Mouse (Mus musculus): ENCODE measurements at regions not wholly inside any gene's neighbourhood (a gene's known extent, or its start where the extent isn't known, plus 50 kb on each side); places are given as distances from the start of the nearest gene placed in this dataset.

DNA sequence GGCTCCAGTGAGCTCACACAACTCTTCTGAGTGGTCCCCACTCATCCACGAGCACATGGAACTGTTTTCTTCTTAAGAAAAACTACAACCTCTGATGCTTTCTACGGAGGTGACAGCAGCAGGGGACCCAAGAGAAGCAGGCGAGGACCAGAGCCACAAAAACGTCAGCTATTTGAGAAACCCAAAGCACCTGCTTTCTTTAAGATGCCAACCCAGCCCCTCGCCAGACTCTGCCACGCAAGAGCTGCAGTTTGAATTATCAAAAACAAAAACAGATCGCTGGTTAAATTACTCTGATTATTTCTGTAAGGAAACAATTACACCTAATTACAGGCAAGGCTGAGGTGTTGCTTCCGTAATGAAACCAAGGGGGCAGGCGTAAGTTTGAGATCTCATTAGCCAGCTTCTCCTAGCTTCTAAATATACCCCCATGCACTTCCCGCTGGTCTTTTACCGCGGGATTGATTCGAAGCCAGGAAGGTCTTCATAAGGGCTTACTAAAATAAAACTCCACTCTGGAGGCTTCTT is 614.1 kb downstream of the Pdcd6ip start:
- no peak for DNase-seq (ENCODE audit: low spot score in 2 of 2)

DNA sequence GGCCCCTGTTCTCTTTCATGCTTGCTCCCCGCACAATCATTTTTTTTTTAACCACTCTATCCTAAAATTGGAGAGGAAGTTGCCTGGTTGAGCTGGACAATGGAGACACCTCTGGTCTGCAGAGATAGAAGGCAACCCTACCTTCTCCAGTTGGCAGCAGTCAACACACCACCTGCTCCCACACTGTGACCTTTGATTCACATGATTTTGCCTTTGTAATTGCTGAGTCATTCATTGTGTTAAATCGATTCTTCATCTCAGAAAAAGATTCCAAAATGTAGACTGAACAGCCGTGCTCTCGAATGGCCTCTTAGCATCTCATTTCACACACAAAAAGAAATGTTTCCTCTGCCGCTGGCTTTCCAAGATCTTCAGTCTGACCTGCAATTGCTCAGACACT is 616.2 kb downstream of the Pdcd6ip start:
- DNase-seq (ENCODE audit: low spot score in 2 of 2): no peak

DNA sequence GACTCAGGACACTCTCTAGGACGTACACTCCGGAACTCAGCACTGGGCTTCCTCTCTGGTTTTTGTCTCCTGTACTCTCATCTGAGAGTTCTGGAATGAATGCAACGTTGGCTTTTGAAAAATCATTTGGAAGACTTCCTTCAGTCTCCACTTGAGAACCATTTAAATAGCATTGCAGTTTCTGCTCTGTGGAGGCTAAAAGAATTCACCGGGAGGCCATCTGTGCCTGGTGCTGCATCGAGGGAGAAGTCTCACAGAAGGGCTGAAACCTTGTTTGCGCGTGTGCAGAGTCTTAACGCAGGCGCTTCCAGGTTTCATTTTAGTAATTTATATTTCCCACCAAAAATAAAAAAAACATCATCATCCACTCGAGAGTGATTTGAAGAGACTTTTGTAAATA is 620.3 kb downstream of the Pdcd6ip start:
- DNase-seq (ENCODE audit: low spot score in 2 of 2): no peak

DNA sequence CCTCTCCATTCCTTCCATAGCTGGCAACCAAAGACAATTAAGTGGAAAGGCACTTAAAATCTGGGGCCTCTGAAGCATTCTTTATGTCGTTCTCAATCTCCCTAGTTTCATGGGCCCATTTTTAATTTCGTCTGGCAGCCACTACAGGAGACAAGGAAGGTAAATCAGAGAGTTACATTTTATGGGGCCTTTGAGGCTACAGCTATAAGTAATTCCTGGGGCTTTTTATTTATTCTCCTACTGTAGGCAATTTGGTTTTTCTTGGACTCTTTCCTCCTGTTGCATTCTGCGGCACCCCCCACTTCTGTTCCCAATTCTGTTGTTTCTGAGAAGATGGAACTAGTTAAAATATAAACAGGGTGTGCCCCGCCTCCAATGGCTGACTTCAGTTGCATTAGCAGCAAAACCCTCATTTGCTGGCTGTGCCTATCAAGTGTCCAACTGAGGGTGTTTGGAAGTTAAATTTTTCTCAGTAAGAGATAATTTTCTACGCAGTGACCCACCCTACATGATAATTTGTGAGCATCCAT is 622.7 kb downstream of the Pdcd6ip start:
- no peak for DNase-seq (ENCODE audit: low spot score in 2 of 2)

DNA sequence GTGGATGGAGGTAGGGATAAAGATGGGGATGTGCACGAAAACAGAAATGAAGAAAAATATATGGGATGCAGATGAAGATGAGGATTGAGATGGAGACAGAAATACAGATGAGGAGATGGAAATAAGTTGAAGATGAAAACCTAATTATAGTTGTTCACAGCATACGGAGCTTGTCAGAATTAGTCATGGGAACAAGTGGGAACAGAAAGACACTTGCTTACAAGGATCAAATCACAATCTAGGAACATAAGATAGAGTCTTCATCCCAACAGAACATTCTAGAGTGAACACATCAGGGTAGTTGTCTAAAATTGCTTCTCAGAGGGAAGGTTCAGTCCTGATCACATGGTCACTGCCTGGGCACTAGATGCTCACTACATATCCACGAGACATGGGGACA is 633.2 kb downstream of the Pdcd6ip start:
- DNase-seq (ENCODE audit: low spot score in 2 of 2): no peak

DNA sequence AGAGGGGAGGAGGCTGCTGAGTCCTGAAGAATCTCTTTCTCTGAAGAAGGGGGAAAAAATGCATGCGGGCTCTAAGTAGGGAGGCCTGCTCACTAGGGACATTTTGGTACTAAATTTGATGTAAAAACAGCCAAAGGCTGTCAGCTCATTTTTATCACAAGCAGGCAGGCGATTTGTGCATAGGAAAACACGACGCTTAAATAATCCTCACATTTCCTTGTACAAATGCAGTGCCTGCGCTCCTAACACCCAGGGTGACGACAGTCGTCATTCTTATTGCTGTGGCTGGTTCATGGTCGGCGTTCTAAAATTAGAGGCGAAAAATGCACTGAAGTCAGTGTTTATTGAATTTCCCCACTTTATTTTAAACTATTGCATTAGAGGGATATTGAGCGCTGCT is 650.6 kb downstream of the Pdcd6ip start:
- DNase-seq (ENCODE audit: low spot score in 2 of 2): no peak

DNA sequence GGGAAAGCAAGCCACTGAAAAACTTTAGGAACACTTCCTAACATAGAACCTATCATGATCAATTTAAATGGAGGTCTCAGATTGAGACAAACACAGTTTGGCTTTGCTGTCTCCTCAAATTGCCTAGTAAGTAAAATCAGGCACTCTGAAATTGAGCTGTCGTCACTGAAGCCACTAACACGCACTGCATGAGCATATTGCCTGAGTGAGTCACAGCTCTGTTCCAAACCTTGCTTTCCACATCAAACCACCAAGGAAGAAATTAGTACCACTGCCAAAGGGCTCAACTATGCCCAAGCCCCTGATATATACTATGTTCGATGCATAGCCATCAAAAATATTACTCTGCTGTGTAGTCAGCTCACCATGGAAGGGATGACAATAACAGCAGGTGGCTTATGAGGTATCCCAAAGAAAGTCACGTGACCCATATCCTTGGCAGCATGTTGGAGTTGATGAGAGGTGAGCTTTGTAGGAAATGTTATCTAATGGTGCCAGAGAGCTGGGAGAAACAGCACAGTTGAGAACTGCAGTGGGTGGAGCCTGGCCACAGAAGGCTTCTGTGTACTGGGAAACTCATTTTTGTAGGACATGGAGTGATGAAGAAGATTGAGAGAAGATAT is 663.4 kb downstream of the Pdcd6ip start:
- DNase-seq (ENCODE audit: low spot score in 2 of 2): no peak

DNA sequence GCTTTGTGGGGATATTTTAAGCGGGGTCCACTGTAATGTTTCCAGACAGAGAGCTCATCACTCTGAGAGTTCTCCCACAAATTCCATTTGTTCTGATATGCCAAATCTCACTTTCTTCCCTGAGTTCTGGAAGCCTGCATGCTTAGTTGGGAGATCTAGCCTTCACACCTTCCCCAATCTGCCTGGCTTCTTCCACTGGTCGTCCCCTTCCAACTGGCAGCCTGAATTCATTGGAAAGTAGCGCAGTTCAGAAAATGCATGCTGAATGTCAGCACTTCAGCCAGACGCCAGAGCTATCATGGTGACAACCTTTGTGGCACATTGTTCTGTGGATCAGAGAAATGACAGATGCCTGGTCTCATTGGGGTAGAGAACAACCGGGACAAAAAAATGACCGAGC is 667.2 kb downstream of the Pdcd6ip start:
- DNase-seq (ENCODE audit: low spot score in 2 of 2): no peak

DNA sequence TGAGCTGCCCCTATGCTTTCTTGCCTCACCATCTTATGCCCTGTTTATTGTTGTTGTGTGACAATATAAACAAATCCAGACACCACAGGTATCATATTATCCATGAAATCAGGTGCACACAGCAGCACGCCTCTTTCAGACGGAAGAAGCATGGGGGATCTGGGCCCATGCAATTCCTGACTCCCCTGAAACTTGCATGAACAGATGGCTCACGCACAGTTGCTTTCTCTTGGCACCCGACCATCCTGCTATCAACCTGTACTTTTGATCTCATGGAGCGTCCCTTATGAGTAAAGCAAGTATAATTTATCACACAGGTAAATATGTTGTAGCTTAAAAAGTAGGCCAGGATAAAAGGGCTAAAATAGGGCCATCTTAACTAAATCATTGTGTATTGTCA is 674.1 kb downstream of the Pdcd6ip start:
- DNase-seq (ENCODE audit: low spot score in 2 of 2): no peak

DNA sequence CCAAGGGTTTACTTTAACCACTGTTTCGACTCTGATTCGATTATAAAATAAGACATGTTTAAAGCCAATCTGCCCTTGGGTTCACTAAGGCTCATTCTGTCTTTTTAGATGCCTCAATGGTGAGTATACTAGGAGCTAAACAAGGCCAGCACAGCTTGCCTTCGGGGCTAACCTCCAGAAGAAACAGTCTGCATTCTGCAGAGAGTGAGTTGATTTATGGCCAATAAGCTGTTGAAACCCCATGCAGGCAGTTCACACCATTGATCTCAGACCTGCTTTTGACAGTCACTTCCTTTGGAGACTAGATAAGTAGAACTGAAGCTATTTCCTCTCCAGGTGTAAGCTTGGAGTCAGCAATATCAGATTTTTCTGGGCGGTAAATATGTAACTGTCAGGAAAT is 679.0 kb downstream of the Pdcd6ip start:
- DNase-seq (ENCODE audit: low spot score in 2 of 2): no peak

DNA sequence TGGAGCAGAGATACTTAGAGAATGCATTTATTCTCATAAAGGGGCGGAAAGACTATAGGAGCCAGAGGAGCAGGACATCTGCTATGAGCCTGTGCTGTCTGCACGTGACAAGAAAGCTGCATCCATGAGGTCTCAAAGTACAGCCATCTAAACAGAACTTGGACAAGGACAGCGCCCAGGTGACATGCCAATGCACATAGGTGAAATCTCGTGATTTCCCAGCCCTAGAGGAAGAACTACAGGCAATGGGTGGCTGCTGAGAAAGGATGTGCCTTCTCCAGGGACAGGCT is 681.2 kb downstream of the Pdcd6ip start:
- DNase-seq (ENCODE audit: low spot score in 2 of 2): no peak

DNA sequence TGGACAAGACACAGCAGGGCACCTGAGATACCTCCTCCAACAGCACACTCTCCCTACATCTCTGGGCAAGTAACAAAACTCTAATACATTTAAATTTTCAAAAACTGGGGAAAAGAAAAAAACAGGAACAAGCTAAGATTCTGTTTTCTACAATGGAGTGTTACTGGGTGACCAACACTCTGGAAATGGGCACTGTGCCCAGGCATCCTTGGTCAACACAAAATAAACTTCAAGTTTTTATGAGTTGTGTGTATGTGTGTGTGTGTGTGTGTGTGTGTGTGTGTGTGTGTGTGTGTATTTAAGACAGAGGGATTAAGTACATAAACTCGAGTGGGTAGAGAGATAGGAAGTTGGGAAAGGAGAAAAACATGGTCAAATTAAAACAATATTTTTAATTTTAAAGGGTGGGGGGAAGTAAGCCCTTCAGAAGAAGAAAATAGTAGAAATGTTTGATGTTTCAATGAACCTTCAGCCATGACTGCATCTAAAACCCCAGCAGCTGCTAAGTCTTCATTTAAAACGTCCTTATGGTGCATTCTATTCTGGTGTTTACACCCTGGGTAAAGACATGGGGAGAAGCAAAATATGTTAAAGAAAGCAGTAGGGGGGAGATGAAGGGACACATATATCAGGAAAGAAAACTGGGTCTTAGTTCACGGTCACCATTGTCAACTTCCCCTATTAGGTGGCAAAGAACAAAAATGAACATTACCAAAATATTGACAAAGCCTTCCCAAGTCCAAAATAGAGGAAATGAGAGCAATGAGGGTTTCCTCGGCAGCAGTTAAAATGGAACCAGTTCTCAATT is 681.8 kb downstream of the Pdcd6ip start:
- DNase-seq (ENCODE audit: low spot score in 2 of 2): no peak

DNA sequence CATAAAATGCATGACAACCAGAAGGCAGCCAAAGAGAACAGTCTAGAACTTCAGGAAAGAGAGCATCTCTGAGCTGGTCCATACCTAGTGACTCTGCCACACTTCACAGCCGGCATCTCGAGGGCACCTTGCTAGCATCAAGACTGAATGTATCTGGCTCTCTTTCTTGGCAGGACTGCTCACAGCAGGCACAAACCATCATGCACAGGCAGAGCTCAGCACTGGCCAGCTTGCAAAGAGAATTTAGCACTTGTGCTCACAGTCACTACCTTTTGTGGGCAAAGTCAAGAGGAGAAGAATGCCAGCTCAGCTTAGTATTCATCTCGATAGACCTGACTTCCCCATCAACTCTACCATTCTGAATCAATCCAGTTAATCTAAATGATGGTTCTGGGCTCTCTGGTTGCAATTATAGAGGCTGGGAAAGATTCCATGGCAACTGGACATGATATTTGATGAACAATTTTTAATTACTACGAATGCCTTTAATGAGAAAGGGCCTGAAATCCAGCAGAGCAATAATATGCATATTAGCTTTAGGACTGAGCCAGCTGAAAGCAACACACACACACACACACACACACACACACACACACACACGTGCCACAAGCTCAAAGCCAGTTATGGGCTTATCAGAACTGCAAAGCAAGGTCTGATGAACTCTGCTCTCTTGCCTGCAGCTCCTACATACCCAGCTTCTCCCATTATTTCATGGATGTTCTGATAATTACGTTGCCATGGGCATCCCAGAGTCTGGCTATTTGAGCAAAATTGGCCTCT is 686.0 kb downstream of the Pdcd6ip start:
- no peak for DNase-seq (ENCODE audit: low spot score in 2 of 2)

DNA sequence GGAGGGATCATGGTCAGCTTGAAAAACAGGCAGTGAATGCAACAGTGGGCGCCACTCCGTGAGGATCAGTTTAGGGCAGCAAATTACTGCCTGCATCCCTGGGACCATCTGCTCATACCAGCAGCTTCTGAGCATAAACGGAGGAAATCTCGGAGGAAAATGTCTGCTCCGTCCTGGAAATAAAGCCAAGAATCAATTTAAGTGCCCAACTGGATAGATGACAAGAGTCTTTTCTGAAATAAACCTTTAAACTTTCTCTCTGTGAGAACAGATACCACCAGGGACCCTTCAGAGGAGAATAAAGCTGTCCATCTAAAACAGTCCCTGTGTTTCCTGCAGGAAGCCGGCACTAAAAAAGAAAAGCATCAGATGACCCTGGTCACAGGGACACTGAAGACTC is 688.5 kb downstream of the Pdcd6ip start:
- no peak for DNase-seq (ENCODE audit: low spot score in 2 of 2)

DNA sequence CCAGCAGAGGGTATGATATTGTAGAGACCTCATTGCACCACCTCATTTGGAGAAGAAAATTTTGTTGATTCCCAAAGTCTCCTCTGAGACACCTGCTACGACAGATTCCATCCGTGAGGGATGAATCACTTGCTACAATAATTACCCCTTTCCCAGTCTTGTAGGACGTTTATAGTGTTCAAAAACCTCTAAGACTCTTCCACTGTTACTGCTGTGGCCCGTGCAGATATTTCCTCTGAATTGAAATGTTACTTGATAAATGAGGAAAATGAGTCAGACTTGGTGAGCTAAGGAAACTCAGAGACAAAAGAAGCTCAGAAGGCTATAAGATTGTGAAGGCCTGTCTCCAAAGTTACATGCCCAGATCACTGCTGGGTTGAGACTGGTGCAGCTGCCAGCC is 700.0 kb downstream of the Pdcd6ip start:
- no peak for DNase-seq (ENCODE audit: low spot score in 2 of 2)

DNA sequence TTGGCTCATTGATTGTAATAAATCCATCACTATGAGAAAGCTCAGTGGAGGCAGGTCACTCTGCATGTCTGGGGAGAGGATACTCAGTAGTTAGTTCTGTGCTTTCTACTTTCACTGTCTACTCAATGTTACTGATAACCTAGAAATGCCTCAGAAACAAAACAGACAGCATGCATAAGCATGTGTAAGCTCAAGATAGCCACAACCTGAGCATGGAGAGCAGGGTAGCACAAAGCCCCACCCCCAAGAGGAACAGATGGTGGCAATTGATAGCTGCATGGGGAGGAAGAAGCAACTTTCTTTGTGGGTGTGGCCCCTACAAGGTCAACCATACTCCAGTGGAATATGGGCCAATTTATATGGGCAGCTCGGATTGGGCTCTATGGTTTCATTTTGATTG is 711.9 kb downstream of the Pdcd6ip start:
- no peak for DNase-seq (ENCODE audit: low spot score in 2 of 2)

DNA sequence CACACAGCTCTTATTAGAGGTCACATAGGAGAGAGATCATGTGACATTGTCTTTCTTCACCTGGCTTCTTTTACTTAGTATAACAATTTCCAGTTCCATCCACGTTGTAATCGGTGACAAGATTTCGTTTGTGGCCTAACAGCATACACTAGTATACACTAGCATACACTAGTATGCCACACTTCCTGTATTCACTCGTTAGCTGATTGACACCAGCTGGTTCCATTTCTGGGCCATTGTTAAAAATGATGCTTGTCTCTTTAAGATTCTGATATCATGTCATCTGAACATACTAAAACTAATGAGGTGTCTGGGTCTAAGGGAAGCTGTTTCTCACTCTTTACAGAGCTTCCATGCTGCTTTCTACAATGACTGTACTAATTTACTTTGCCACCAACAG is 713.3 kb downstream of the Pdcd6ip start:
- no peak for DNase-seq (ENCODE audit: low spot score in 2 of 2)

DNA sequence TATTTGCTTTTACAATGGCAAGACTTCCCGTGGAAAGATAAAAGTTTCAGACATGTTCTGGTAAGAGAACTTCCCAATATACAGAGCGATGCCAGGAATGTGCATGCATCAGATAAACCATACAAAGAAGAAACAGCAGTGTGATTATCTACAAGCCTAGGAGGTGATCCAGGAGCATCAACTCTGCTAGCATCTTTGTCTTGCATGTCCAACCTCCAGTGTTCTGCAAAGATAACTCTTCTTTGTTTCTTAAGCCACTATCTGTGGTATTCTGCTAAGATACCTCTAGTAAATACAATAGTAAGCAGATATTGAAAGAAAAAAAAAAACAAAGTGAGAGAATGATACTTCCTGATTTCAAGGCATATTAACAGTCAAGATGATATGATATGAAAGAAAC is 714.4 kb downstream of the Pdcd6ip start:
- no peak for DNase-seq (ENCODE audit: low spot score in 2 of 2)

DNA sequence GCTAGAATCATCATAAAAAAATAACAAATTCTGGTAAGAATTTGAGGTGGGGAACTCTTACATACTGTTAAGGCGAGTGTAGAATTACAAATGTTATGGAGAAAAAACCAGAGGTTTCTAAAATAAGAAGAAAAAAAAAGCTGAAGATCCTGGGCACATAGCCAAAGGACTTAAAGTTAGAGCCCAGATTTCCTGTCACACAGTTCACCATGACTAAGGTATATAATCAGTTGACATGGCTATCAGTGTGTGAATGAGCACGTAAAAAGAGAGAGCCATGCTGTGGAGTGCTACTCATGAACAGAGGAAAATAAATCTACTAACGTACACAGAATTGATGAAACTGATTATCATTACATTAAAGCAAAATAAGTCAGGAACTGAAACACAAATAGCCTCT is 715.1 kb downstream of the Pdcd6ip start:
- no peak for DNase-seq (ENCODE audit: low spot score in 2 of 2)

DNA sequence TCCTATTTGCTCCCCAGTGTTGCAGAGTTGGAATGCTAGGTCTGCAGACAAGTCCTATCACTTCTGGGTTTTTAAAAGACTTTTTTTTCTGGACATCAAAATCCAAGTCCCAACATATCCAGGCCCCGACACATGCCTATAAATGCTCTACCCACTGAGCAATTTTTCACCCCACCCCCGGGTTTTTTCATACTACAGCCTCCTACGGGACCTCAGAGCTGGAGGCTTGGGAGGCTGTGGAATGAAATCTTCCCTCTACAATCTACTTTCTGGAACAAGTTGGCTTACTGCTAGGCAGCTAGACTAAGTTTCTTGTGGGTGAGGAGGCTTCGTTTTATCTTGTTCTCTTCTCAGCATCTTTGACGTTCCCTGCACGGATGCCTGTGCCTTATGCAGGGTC is 724.7 kb downstream of the Pdcd6ip start:
- no peak for DNase-seq (ENCODE audit: low spot score in 2 of 2)

DNA sequence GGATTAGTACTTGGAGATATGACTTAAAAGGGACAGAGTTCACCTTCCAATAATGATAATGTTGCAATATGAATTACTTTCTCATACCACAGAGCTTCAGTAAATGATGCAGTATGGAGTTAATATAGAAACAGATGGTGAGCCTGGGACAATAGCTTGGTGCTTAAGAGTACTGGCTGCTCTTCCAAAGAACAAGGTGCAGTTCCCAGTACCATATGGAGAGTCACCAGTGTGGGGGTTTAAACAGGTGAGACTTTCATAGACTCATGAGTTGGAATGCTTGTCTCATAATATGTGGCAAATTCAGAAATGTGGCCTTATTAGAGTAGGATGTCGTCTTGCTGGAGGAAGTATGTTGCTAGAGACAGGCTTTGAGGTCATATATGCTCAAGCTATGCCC is 715.8 kb upstream of the Arpp21 start:
- DNase-seq (ENCODE audit: low spot score in 2 of 2): no peak

DNA sequence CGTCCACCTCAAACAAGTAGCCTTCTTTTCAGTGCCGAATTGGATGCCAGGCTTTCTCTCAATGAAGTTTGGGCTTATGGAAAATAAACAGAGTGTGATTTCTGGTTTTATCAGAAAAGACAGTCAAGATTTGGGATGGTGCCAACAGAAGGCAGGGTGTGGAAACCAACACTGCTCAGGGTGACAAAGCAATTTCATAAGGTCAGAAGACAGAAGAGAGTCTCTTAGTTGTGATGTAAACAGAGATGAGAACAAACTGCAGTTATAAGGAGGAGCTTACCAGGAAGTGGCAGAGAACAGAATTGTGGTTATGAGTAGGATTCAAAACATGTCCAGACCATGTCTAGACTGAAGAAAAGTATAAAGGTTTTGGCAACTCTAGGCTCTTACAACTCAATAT is 714.3 kb upstream of the Arpp21 start:
- DNase-seq (ENCODE audit: low spot score in 2 of 2): no peak

DNA sequence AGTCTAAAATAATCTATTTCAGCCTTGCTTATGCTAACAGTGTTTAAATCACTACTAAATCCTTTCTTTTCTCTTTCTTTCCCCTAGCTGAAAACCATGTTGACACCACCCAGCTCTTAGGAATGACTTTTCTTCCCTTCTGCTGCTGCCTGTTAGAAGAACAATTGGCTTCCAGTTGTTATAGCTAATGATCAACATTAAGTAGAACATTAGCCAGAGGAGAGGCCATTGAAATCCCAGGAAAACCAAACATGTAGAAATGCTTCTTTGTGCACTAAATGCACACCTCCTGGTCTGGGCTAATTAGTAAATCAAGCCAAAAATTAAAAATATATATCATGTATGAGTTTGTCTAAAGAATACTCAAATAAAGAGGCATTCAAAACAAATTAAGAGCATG is 703.0 kb upstream of the Arpp21 start:
- no peak for DNase-seq (ENCODE audit: low spot score in 2 of 2)
